Mouse (Mus musculus) thymus, adult 2 months (tissue): ENCODE data around the gene Cryba2.

ENCODE experiments used
- CTCF ChIP-seq: fragments of 200-500 bp; IDR thresholded peaks from 2 replicates; pipeline ENCODE4 v1.5.1; 2012; ENCODE audit warnings: mild to moderate bottlenecking, control low read depth, low read length, moderate library complexity, borderline replicate concordance; ENCODE audit not compliant: control insufficient read depth, poor library complexity, insufficient read depth; ENCODE audit errors: extremely low read depth
- POLR2A ChIP-seq: fragments of 200-500 bp; IDR thresholded peaks from 2 replicates; pipeline ENCODE4 v1.6.1; 2012; ENCODE audit warnings: mild to moderate bottlenecking, low read length, control low read depth, moderate library complexity; ENCODE audit not compliant: control insufficient read depth, poor library complexity, insufficient read depth; ENCODE audit errors: extremely low read depth

GRCm38 (mm10) chr1:74877199-74877598 is 15.7 kb downstream of the Cryba2 start:
- TF ChIP-seq POLR2A (no peak), CTCF (no peak)
